Mouse (Mus musculus) ES-Bruce4 (cell line): Measurements from ENCODE around the gene Appl2. TPM values are rescaled to one million over a fixed set of nuclear protein-coding genes. Genes with fewer than 3 reads are reported as not detected.
"Not testable (repeated sequence)": the region's sequence is repeated elsewhere in the genome, so short reads cannot be mapped to it uniquely, and the experiment has no call there.

Experiments
- H3K27ac ChIP-seq: 2 replicates; pipeline ENCODE4 v1.5.1; 2012; ENCODE audit warnings: low read length, inconsistent platforms; ENCODE audit not compliant: insufficient read depth
- H3K27me3 ChIP-seq: 2 replicates; pipeline ENCODE4 v1.6.1; 2012; ENCODE audit warnings: mild to moderate bottlenecking, low read length, inconsistent platforms; ENCODE audit not compliant: control insufficient read depth, poor library complexity, insufficient read depth, severe bottlenecking
- H3K36me3 ChIP-seq: 2 replicates; pipeline ENCODE4 v1.6.1; 2012; ENCODE audit warnings: inconsistent platforms, mild to moderate bottlenecking, low read length, moderate library complexity; ENCODE audit not compliant: control insufficient read depth, poor library complexity, insufficient read depth, severe bottlenecking
- H3K4me1 ChIP-seq: one replicate; pipeline ENCODE4 v1.8.1; 2011; ENCODE audit warnings: low read length; ENCODE audit not compliant: control insufficient read depth, insufficient read depth
- H3K4me3 ChIP-seq: 2 replicates; pipeline ENCODE4 v1.5.1; 2011; ENCODE audit warnings: low read depth, mild to moderate bottlenecking, low read length
- H3K9ac ChIP-seq: 2 replicates; pipeline ENCODE4 v1.6.1; 2012; ENCODE audit warnings: low read depth, mild to moderate bottlenecking, inconsistent platforms; ENCODE audit not compliant: poor library complexity, severe bottlenecking
- H3K9me3 ChIP-seq: replicated peaks from 2 replicates; pipeline ENCODE4 v1.6.1; 2012; ENCODE audit warnings: mild to moderate bottlenecking, low read length, inconsistent platforms; ENCODE audit not compliant: control insufficient read depth, poor library complexity, insufficient read depth, severe bottlenecking
- CTCF ChIP-seq: IDR thresholded peaks from one replicate; pipeline ENCODE4 v1.8.1; 2011; ENCODE audit warnings: low read depth, low read length
- EP300 ChIP-seq: IDR thresholded peaks from 2 replicates; pipeline ENCODE4 v1.6.1; 2011; ENCODE audit warnings: low read depth, low read length; ENCODE audit not compliant: insufficient read depth
- POLR2A ChIP-seq: IDR thresholded peaks from one replicate; pipeline ENCODE4 v1.8.1; 2011; ENCODE audit warnings: low read length; ENCODE audit not compliant: insufficient read depth
- polyA plus RNA-seq: library from polyadenylated mRNA; stranded (reverse); fragments of >200 nt; gene quantifications from 2 replicates; pipeline ENCODE4 v1.2.4, GENCODE M21; 2011; ENCODE audit warnings: low read depth; ENCODE audit not compliant: missing spikeins, insufficient read depth, insufficient read length

Gene Appl2
- polyA plus RNA-seq, 1 experiment, result 28.7 TPM

DNA sequence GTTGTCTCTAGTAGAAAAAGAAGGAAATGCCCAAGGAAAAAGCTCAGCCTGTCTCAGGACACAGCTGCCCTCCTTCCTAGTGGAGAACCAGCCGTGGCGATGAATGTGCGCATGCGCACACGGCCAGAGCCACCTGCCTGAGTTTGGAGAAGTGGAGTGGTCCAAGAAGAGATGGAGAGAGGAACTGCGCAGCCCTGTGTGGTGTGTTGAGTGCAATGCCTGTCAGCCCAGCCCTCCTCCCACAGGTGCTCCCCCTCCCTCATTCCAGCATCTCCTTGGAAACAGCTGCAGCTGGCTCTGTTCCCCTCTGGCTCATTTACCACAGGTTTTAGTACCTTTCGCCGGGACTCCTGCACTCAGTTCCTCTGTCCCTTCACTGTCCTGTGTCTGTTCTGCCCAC lies 13.4 kb upstream of the Appl2 start:
- H3K9me3 ChIP-seq, result no peaks in the 10 kb centered on the region
- TF ChIP-seq POLR2A (no peak), CTCF (no peak), EP300 (no peak)
- H3K27ac ChIP-seq, result no peak overlapping the region

DNA sequence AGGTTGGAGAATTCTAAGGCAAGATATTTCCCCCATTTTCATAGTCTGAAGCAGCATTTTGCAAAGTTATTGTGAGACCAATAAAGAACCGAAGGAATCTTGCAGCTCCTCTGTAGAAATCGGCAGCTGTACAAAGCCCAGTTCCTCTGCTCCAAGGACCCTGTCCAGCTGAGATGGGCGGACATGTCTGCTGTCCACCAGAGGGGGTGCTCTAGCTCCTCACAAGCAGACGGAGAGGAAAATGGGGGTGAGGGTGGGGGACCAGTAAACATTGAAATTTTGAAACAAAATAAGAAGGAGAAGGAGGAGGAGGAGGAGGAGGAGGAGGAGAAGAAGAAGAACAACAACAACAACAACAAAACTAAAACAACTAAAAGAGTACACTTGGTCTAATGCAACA lies 12.1 kb upstream of the Appl2 start:
- Histone ChIP-seq H3K27ac (no peak overlapping the region), H3K27me3 (no peaks in the 10 kb centered on the region), H3K4me1 (no peaks in the 10 kb centered on the region), H3K4me3 (no peak overlapping the region), H3K36me3 (no peaks in the 10 kb centered on the region), H3K9me3 (no peaks in the 10 kb centered on the region), H3K9ac (no peak overlapping the region)
- TF ChIP-seq CTCF (peak; percentile 40), POLR2A (no peak)

More for the DNA sequence above, 13.4 kb upstream of the Appl2 start:
- no peak overlapping the region for H3K9ac ChIP-seq
- H3K4me1 ChIP-seq, result no peaks in the 10 kb centered on the region
- H3K27me3 ChIP-seq, result no peaks in the 10 kb centered on the region
- H3K4me3 ChIP-seq, result no peak overlapping the region
- no peaks in the 10 kb centered on the region for H3K36me3 ChIP-seq

DNA sequence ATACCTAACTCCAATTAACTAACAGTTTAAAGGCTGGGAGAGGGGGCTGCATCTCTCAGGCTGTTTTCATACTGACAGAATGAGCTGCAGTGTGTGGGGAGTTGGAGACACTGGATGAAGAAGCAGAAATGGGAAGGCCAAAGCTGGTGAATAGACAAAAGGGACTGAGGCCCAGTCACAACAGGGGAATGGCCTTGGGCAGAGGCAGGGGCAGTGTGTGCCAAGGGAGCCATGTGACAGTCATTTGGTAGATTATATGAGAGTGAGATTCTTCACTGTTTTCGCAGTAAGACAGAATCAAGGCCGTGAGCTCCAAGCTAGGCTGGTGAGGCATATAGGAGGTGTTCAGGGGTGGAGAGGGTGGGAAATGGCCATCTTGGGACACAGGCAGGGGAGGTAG lies 6.1 kb upstream of the Appl2 start:
- no peak overlapping the region for H3K9ac ChIP-seq
- H3K4me3 ChIP-seq, result no peak overlapping the region
- no peaks in the 10 kb centered on the region for H3K36me3 ChIP-seq
- no peak for TF ChIP-seq CTCF
- no peak for TF ChIP-seq POLR2A
- no peak for TF ChIP-seq EP300
- H3K9me3 ChIP-seq, result 0 out of 2 replicates have a peak, but pooled peaks cover 4% of the 10 kb centered on the region
- no peaks in the 10 kb centered on the region for H3K4me1 ChIP-seq
- no peak overlapping the region for H3K27ac ChIP-seq
- H3K27me3 ChIP-seq, result no peaks in the 10 kb centered on the region

DNA sequence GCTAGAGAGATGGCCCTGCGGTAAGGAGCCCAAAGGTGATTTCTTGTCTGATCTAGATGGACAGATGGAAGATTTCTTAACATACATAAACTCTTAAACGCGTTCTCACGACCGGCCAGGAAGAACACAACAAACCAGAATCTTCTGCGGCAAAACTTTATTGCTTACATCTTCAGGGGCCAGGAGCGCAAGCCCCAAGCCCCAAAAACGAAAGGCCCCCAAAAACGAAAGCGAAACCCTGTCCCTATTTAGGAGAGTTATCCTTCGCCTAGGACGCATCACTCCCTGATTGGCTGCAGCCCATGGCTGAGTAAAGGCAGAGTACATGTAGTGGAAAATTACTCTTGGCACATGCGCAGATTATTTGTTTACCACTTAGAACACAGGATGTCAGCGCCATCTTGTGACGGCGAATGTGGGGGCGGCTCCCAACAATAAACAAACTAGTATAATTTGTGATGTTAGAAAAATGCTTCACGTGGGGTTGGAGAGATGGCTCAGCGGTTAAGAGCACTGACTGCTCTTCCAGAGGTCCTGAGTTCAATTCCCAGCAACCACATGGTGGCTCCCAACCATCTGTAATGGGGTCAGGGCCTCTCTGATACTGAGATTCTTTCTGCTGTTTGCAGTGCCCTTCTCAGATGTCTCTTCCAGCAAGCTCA lies 3.8 kb upstream of the Appl2 start:
- H3K27me3 ChIP-seq, H3K9ac ChIP-seq, H3K9me3 ChIP-seq, H3K36me3 ChIP-seq, H3K4me1 ChIP-seq, H3K4me3 ChIP-seq, H3K27ac ChIP-seq: not testable (repeated sequence)

DNA sequence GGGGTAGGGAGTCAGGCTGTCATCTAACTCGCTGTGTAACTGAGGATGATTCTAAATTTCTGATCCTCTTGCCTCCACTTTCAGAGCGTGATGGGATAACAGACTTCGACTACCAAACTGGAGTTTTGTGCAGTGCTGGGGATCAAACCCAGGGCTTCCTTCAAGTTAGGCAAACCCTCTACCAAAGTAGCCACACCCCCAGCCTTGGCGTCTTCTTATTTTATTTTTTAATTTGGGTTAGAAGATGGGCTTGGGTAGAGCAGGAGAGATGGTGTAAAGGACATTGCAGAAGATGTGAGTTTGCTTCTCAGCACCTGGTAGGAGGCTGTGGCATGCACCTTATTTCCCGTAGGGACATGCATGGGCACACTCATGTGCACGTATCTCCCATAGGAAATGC lies 499 bp upstream of the Appl2 start:
- Histone ChIP-seq H3K36me3 (no peaks in the 10 kb centered on the region), H3K9me3 (0 out of 2 replicates have a peak, but pooled peaks cover 4% of the 10 kb centered on the region), H3K27me3 (no peaks in the 10 kb centered on the region), H3K27ac (no peak overlapping the region), H3K4me3 (peak overlapping the region; percentile 93), H3K4me1 (peaks cover 2% of the 10 kb centered on the region), H3K9ac (peak overlapping the region; percentile 66)
- TF ChIP-seq CTCF, result no peak
- TF ChIP-seq EP300, result no peak
- no peak for TF ChIP-seq POLR2A

DNA sequence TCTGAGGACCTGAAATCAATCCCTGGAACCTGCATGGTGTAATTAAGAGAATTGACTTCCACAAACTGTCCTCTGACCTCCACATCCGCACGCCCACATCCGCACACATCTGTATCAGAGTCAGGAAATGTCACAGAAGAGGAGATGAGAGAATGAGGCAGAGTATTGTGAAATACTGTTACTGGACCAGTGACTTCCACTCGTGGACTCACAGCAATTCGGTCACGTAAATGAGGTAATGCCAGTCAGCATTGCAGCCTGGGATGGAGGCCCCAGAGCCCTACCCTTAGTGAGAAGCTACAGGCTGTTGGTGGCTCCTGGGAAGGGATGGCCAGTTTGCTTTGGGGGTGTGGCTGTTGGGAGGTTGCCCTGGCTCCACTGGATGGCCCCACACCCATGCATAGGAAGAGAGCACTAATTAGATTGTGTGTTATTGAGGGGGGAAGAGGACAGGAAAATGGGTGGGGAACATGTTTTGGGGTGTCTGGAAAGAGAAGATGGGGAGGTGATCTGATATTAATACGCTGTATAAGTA lies 2.1 kb downstream of the Appl2 start:
- H3K27me3 ChIP-seq, result no peaks in the 10 kb centered on the region
- no peak overlapping the region for H3K4me3 ChIP-seq
- TF ChIP-seq EP300 (no peak), CTCF (no peak)
- peaks cover 3% of the 10 kb centered on the region for H3K4me1 ChIP-seq
- no peaks in the 10 kb centered on the region for H3K36me3 ChIP-seq
- no peak overlapping the region for H3K9ac ChIP-seq
- no peak overlapping the region for H3K27ac ChIP-seq
- no peaks in the 10 kb centered on the region for H3K9me3 ChIP-seq
